Mouse (Mus musculus): ENCODE results near the gene Arap1.

The Arap1 gene

DNA sequence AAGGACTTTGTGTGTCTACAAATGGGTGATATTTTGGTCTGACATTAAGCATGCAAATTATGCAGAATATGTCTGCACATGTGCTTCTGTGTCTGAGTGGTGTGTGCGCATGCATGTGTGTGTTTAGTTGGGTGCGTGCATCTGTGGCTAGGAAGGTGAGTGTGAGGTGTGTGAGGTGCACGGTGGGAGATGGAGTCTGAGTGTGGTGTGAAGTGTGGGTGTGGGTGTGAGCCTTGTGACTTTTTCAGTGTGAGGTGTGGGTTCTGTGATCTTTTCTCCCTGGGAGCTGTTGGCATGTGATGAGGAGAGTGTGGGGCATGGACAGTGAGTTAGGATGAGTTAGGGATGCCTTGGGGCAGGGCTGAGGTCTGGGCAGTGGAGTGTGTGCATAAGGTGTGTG is 105.4 kb downstream of the Arap1 start:
- no peak for DNase-seq

DNA sequence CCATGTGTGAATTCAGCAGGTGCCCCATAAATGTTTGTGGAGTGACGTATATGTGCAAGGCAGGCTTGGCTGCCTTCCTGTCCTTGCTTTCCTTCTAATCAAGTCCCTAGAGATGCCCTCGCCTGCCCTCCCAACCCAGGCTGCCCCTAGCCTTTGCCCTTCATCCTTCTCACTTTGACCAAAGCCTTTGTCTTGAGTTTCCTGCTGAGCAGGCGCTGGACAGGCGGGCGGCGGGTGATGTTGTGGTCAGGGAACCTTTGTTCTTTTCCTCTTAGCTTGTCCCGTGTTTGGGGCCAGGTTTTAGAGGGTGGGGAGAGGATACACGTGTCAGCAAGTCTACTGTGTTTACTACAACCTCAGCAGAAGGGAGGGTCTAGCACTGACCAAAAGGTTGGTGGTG is 105.9 kb downstream of the Arap1 start:
- no peak for DNase-seq

DNA sequence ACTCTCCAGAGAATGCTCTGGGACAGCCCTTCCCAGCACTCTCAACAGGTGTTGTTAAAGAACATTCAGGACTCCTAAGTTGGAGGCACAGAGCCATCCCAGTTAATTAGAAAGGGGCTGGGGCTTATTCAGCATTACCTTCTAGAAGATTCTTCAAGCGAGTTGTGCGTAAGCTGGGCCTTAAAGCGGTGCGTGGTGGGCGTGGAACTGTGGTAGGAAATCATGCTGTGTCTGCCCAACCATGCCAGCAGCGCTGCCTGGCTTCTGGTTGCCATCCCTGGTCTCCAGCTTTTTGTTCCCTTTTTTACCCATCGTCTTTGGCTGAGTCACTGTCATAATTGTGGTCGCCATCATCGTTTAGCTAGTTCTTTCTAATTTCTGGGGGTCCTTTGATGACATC is 106.6 kb downstream of the Arap1 start:
- no peak for DNase-seq

DNA sequence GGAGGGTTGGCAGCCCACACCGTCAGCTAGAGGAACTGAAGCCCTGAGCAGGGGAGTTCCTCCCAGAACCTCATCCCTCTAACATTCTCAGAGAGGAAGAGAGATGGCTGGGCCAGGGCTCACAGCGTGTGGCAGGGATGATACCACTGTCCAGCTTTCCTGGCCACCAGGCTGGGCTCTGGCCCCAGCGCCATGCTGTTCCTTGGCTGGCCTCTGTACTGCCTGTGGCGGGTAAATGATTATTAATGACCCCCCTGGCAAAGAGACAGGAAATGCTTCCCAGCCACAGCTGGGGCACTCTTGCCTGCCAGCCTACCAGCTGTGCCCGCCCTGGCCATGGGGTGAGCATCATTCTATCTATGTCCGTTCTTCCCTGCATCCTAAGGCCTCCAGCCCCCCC is 107.3 kb downstream of the Arap1 start:
- no peak for DNase-seq

DNA sequence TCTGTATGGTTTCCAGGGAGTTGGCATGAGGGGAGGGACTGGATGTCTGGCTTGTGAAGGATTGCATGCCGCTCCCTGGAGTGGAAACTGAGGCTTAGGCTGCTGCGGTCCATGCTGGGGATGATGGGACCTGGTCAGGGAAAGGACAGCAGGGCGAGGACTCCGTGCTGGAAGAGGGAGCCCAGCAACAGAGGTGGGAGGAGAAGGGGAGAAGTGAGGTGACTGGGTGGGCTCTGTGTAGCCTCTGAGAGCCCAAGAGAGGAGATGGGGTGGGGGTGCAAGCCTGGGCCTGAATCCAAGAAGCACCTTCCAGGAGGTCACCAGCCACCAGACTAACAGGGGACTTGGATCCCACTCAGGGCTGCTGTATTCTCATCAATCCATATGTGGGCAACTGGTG is 108.5 kb downstream of the Arap1 start:
- no peak for DNase-seq

DNA sequence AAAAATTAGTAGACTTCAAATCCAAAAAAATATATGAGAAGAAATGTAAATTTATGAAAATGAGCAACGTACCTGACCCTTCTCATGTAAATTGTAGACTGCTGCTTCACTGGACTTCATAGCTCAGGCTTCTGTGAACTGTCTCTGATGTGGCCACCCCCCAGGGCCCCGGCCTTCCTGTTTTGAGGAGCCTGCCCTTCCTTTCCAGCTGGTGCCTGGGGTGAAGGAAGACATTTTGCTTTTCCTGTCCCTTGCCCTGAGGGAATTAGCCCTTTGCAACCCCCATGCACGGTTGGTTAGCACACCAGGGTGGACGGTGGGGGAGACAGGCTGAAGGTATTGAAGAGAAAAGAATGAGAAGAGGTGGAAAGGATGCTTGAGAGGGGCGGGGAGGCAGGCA is 108.9 kb downstream of the Arap1 start:
- DNase-seq = no peak

DNA sequence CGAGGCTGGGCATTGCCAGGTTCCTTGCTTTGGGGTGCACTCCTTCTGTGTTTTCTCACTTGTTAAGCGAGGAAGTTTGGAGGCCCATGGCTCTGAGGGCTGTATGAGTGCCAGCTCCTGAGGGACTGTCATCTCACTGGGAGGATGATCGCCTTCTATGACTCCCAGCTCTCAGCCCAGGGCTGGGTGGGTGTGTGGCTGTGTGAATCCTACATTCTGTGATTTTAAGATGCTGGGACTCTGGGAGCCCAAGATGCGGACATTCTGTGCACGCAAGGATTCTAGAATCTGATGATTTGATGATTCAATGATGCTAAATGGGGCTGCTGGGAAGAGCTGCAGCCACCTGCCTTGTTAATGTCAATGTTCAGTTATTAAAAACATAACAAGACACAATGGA is 109.4 kb downstream of the Arap1 start:
- peak; percentile 82 for DNase-seq

DNA sequence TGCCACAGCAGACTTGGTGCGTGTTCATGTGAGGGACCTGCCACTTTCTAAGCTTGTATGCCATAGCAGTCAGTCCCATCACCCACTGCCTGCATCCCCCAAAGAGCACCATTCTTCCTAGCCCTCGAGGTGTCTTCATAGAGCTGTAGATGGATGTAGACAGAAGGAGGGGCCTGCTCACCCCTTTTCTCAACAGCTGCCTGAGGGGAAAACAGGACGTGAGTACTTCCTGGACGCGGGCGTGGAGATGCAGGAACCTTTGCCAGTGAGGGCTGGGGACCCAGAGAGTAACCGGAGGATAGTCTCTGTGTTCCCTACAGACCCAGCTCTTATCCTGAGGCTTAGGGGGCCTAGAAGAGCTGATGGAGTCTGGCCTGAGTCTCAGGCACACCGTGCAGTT is 109.9 kb downstream of the Arap1 start:
- no peak for DNase-seq

DNA sequence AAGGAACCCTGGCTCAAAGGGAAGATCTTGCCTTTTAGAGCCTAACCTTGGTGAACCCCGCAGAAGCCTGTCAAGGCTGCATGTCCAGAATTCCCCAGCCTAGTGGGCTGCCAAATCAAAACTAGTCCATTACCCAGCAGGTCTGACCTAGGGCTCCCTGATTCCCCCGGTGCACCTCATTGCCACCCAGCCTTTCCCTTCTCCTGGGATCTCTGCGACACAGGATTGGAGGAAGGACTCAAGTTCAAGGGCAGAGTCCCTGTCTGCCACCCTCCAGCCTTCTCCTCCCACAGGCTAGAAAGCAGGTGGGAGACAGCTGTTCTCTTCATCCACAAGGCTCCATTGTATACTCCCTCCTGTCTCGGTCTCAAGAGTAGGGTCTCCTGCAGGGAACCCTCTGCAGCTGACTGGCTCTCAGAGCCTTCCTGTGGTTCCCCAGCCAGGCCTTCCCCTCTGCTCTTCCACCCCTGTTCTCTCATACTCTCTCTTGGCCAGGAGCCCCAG is 110.5 kb downstream of the Arap1 start:
- no peak for DNase-seq

DNA sequence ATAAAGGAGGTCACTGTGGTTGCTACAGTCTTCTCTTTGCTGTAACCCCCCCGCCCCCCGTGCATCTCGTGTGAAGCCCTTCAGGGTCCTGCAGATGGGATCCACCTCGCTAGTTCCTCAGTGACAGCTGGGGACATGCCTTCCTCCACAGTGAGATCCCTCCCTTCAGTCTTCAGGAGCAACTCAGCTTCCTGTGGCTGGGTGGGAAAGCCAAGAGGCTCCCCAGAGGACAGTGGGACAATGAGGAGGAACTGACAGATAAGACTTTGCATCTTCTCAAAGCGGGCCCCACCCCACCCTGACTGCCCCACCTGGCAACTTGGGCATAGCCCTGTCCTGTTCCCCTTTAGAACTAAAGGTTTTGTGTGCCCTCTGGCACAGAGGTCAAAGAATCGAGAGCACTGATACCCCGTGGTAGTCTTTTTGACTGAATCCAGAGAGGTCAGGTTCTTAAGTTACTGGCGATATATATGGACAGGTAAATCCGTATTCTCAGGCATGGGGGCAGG is 111.5 kb downstream of the Arap1 start:
- DNase-seq = no peak

DNA sequence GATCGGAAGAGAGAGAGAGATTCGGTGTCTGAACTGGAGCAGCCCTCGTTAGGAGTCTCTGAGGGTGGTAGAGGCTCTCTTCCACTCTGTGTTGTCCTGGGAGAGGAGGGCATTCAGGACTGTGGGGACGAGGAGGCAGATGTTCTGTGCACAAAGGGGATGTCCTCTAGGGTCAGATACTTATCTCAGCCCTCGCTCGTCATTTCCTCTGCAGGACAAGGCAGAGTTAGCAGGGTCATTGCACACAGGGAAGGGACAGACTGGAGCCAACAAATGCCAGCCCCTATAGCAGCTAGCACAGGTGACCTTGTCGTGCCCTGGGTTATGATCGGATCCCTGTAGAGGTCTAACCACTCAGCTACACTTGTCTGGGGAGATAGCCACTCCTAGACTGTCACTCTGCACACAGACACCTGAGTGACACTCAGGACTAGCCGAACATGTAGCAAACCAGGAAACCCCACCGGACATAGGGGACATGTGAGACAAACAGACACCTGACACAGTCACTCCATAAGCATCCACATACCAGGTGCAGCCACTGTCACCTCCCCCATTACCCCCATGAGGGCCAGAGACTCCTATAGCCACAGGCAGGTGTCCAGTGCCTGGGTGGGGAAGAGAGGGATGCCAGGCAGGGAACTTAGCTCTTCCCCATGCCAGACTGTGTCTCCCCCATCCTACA is 112.2 kb downstream of the Arap1 start:
- DNase-seq = no peak

DNA sequence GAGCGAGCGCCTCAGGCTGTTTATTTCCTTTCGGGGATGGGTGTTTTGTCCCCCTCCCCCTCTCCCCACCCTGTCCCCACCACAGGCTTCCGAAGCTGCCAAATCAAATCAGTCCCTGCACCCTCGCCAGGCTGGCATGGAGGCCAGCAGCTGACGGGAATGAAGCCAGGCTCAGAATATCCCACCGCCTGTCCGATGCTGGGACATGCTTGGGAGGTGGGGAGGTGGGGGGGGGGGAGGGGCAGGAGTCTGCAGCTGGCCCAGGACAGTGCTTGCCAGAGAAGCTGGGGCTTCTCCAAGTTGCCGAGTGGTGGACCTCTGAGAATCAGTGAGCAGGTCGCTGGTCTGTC is 112.7 kb downstream of the Arap1 start:
- DNase-seq = peak; percentile 56

DNA sequence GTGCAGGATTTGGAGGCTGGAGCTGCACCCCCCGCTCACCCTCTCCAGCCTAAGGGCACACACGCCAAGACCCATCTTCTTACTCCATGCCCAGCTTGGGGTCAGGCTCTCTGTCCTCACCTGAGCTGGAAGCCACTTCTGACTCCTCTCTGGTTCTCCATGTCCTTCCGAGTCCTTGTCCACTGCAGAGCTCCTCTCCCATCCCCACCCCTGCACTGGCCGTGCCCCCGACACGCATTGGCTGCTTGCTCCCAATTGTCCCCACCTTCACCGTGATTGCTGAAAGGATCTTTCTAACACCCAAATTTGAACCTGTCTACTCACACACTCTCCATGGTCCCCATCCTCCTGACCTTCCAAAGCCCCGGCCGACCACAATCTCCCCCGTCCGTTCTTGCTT is 113.7 kb downstream of the Arap1 start:
- no peak for DNase-seq

Measured in right cerebral cortex, adult 18-20 months (tissue).